Mouse (Mus musculus) lung, postnatal 0 days (tissue): ENCODE data around the gene 2700081O15Rik.
A peak's percentile ranks its signal among the peaks of the same experiment; 100 is the strongest.
"Not testable (repeated sequence)": the region's sequence is repeated elsewhere in the genome, so short reads cannot be mapped to it uniquely, and the experiment has no call there.

ENCODE experiments used
- CTCF ChIP-seq: IDR thresholded peaks from 2 replicates; pipeline ENCODE4 v1.5.1; 2016; ENCODE audit warnings: antibody characterized with exemption, mild to moderate bottlenecking
- EP300 ChIP-seq: IDR thresholded peaks from 2 replicates; pipeline ENCODE4 v1.6.1; 2016; ENCODE audit warnings: antibody characterized with exemption, mild to moderate bottlenecking, control low read depth

GRCm38 (mm10) chr19:7396867-7397826 is 20.3 kb upstream of the 2700081O15Rik start:
- peak; percentile 57 for TF ChIP-seq CTCF
- not testable (repeated sequence) for TF ChIP-seq EP300
